In the genomic region with DNA sequence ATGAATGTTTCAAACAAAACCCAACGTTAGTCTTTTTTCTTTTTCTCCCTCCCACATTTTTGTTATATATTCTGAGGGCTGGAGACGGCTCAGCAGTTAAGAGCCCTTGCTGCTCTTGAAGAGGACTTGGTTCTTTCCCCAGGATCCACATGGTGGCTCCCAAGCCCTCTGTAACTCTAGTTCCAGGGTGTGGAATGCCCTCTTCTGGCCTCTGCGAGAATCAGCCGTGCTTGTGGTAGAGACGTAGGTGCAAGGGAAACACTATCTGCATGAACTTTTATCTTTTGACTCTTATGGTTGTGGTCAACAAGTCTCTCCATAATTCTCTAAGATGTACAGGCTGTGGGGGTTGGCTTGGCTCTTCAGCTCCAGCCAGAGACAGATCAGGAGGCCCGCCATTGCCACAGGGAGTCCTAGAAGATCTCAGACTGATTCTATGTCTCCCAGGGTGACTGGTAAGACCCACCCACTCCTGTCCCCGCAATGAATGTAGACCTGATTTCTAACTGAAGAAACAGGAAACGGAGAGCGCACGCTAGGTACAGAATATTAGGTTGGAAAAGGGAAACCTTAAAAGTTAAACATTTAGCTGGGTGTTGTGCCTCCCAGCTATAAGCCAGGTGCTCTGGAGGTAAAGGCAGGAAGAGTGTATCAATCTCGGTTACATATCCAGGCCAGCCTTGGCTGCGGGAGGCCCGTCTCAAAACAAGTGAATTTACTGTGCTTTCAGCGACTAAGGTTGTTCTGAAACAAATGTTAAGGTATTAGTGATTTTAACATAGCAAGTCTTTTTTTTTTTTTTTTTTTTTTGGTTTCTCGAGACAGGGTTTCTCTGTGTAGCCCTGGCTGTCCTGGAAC, we compare ENCODE assay signal across 8 mouse cellular contexts. TPM values are rescaled to one million over a fixed set of nuclear protein-coding genes. Genes with fewer than 3 reads are reported as not detected.
A peak's percentile ranks its signal among the peaks of the same experiment; 100 is the strongest.
DNase-seq lines count a peak whose midpoint lies in the region; ATAC-seq and TF ChIP-seq lines count a peak whose summit lies in the region.

No protein-coding gene starts in this region.

- 62% methylated on average over 14 of the region's 15 CpGs for WGBS in forebrain, postnatal 0 days
- 63% methylated on average over 15 of the region's 15 CpGs for WGBS in forebrain, embryonic 10.5 days
- 31% methylated on average over 15 of the region's 15 CpGs for WGBS in thymus, adult 2 months

- TF ChIP-seq POLR2A in thymus, adult 2 months (IDR thresholded peaks at IDR 0.05; ENCODE audit: control insufficient read depth, extremely low read depth, insufficient read depth, low read length, poor library complexity), result no peak

- peaks cover 4% of the 10 kb centered on the region for H3K36me3 ChIP-seq in forebrain, postnatal 0 days (ENCODE audit: insufficient read depth)
- H3K36me3 ChIP-seq in forebrain, embryonic 10.5 days (replicated peaks), result peaks cover 11% of the 10 kb centered on the region
- H3K36me3 ChIP-seq in thymus, adult 2 months (ENCODE audit: control insufficient read depth, insufficient read depth, low read length), result no peaks in the 10 kb centered on the region

- no peak overlapping the region for H3K4me3 ChIP-seq in forebrain, postnatal 0 days (ENCODE audit: low read depth, low read length)
- no peak overlapping the region for H3K4me3 ChIP-seq in forebrain, embryonic 10.5 days
- H3K4me3 ChIP-seq in thymus, adult 2 months (ENCODE audit: control insufficient read depth, insufficient read depth, low read length), result no peak overlapping the region

- peak; percentile 62 for TF ChIP-seq CTCF in forebrain, postnatal 0 days (IDR thresholded peaks at IDR 0.05; ENCODE audit: low read depth)
- peak; percentile 41; the same call in 1 of the 2 replicates for TF ChIP-seq CTCF in thymus, adult 2 months (IDR thresholded peaks at IDR 0.05; ENCODE audit: borderline replicate concordance, control insufficient read depth, extremely low read depth, insufficient read depth, low read length, poor library complexity)

- no peak overlapping the region for H3K4me2 ChIP-seq in forebrain, postnatal 0 days (ENCODE audit: low read depth)

- no peaks in the 10 kb centered on the region for H3K9me3 ChIP-seq in forebrain, postnatal 0 days (ENCODE audit: low read length)
- no peaks in the 10 kb centered on the region for H3K9me3 ChIP-seq in forebrain, embryonic 10.5 days

- no peak for DNase-seq in forebrain, postnatal 0 days
- DNase-seq in forebrain, embryonic 10.5 days (ENCODE audit: extremely low spot score, low spot score), result no peak
- peak; percentile 65 for DNase-seq in A20 (ENCODE audit: low read depth, low spot score)
- DNase-seq in adrenal gland, adult (ENCODE audit: inconsistent age in 2 of 2, low spot score in 1 of 2), result peak; percentile 78 to 89
- DNase-seq in frontal cortex, postnatal 14 days (ENCODE audit: low spot score in 2 of 2), result peak; percentile 36 to 45
- DNase-seq in kidney, postnatal 25 days, result peak; percentile 80 to 88
- DNase-seq in thymus, adult 2 months, result peak; percentile 72

- H3K27ac ChIP-seq in forebrain, postnatal 0 days (ENCODE audit: low read depth, low read length), result no peak overlapping the region
- no peak overlapping the region for H3K27ac ChIP-seq in forebrain, embryonic 10.5 days
- no peak overlapping the region for H3K27ac ChIP-seq in thymus, adult 2 months (ENCODE audit: control insufficient read depth, insufficient read depth, low read length)

- no peaks in the 10 kb centered on the region for H3K4me1 ChIP-seq in forebrain, postnatal 0 days (ENCODE audit: insufficient read depth)
- H3K4me1 ChIP-seq in forebrain, embryonic 10.5 days, result no peaks in the 10 kb centered on the region
- H3K4me1 ChIP-seq in thymus, adult 2 months (replicated peaks; ENCODE audit: control insufficient read depth, insufficient read depth, low read length), result 0 out of 2 replicates have a peak, but pooled peaks cover 2% of the 10 kb centered on the region

- peak; percentile 47 for ATAC-seq in forebrain, postnatal 0 days
- ATAC-seq in megakaryocyte, adult 5-6 weeks (ENCODE audit: poor library complexity, severe bottlenecking), result peak; percentile 88

- no peaks in the 10 kb centered on the region for H3K27me3 ChIP-seq in forebrain, postnatal 0 days (ENCODE audit: insufficient read depth, low read length)
- no peaks in the 10 kb centered on the region for H3K27me3 ChIP-seq in forebrain, embryonic 10.5 days (ENCODE audit: poor library complexity, severe bottlenecking)
- H3K27me3 ChIP-seq in thymus, adult 2 months (ENCODE audit: control insufficient read depth, insufficient read depth, low read length), result no peaks in the 10 kb centered on the region

- H3K9ac ChIP-seq in forebrain, postnatal 0 days, result no peak overlapping the region

RNA-seq across cellular contexts. Expression of a gene that starts 14.7 kb away (rescaled TPM):
- 22.1 and 28.3 TPM in 2 replicates for total RNA-seq in forebrain, postnatal 0 days (2014; rRNA removed)
- polyA plus RNA-seq in forebrain, postnatal 0 days (2015; fragmentation: Nextera tagmentation; extraction: Ambion mirVana), result 17.0 and 22.9 TPM in 2 replicates
- 22.4 TPM in 2 replicates for polyA plus RNA-seq in forebrain, embryonic 10.5 days (2016; fragmentation: Nextera tagmentation; extraction: Ambion mirVana)
- total RNA-seq in megakaryocyte, adult 5-6 weeks (2015), result 4.2 and 5.3 TPM in 2 replicates
- total RNA-seq in megakaryocyte, adult 5-6 weeks (2017), result 5.3 and 7.8 TPM in 2 replicates
- 13.8 and 19.1 TPM in 2 replicates for polyA plus RNA-seq in thymus, adult 2 months (2012; rRNA removed)

RNA-seq across cellular contexts. Expression of a gene that starts 20.9 kb away (rescaled TPM):
- total RNA-seq in forebrain, postnatal 0 days (2014; rRNA removed), result 51.3 and 77.3 TPM in 2 replicates
- polyA plus RNA-seq in forebrain, postnatal 0 days (2015; fragmentation: Nextera tagmentation; extraction: Ambion mirVana), result 16.6 and 30.2 TPM in 2 replicates
- polyA plus RNA-seq in forebrain, embryonic 10.5 days (2016; fragmentation: Nextera tagmentation; extraction: Ambion mirVana), result 54.0 and 58.3 TPM in 2 replicates
- 86.3 and 89.1 TPM in 2 replicates for total RNA-seq in megakaryocyte, adult 5-6 weeks (2015)
- total RNA-seq in megakaryocyte, adult 5-6 weeks (2017), result 80.3 and 117 TPM in 2 replicates
- polyA plus RNA-seq in thymus, adult 2 months (2012; rRNA removed), result 83.0 and 116 TPM in 2 replicates

Comparison
In these comparisons a context has a peak if more than half of its experiments do, and no peak if none do; other contexts are left out.
1. DNase-seq: peak in A20 (single experiment), adrenal gland, adult (2 of 2), frontal cortex, postnatal 14 days (2 of 2), kidney, postnatal 25 days (2 of 2) and thymus, adult 2 months (single experiment); none in forebrain, postnatal 0 days (single experiment) and forebrain, embryonic 10.5 days (single experiment).